Mouse (Mus musculus): ENCODE data around the gene Ydjc.
"Not testable (repeated sequence)": the region's sequence is repeated elsewhere in the genome, so short reads cannot be mapped to it uniquely, and the experiment has no call there.

The Ydjc gene

GRCm38 (mm10) chr16:17154346-17154745 is 9.9 kb downstream of the Ydjc start:
- DNase-seq, result no peak

GRCm38 (mm10) chr16:17165478-17165877 is 21.1 kb downstream of the Ydjc start:
- DNase-seq, result not testable (repeated sequence)

- no peak for DNase-seq
Measured at GRCm38 (mm10) chr16:17167179-17167578, 22.8 kb downstream of the Ydjc start.

GRCm38 (mm10) chr16:17168049-17168448 is 23.6 kb downstream of the Ydjc start:
- no peak for DNase-seq

- no peak for DNase-seq
Measured at GRCm38 (mm10) chr16:17175765-17176164, 31.3 kb downstream of the Ydjc start.

- DNase-seq, result no peak
Measured at GRCm38 (mm10) chr16:17177623-17178170, 33.3 kb downstream of the Ydjc start.

GRCm38 (mm10) chr16:17179706-17180105 is 35.3 kb downstream of the Ydjc start:
- DNase-seq, result no peak

- no peak for DNase-seq
Measured at GRCm38 (mm10) chr16:17181382-17181781, 37.0 kb downstream of the Ydjc start.

GRCm38 (mm10) chr16:17182136-17182535 is 37.7 kb downstream of the Ydjc start:
- DNase-seq, result no peak

- no peak for DNase-seq
Measured at GRCm38 (mm10) chr16:17183003-17183402, 38.6 kb downstream of the Ydjc start.

- no peak for DNase-seq
Measured at GRCm38 (mm10) chr16:17185475-17185874, 41.1 kb downstream of the Ydjc start.

GRCm38 (mm10) chr16:17193823-17194222 is 49.4 kb downstream of the Ydjc start:
- DNase-seq, result no peak

- DNase-seq, result no peak
Measured at GRCm38 (mm10) chr16:17200121-17200952, 55.9 kb downstream of the Ydjc start.

GRCm38 (mm10) chr16:17200953-17201707 is 56.7 kb downstream of the Ydjc start:
- DNase-seq, result peak; percentile 89

- DNase-seq, result no peak
Measured at GRCm38 (mm10) chr16:17201977-17202376, 57.6 kb downstream of the Ydjc start.

- DNase-seq, result no peak
Measured at GRCm38 (mm10) chr16:17202549-17202948, 58.1 kb downstream of the Ydjc start, which contains the start of gene Ube2l3. Ube2l3 (minus strand) TSS chr16:17202649.

- DNase-seq, result peak; percentile 53
Measured at GRCm38 (mm10) chr16:17204990-17205389, 60.6 kb downstream of the Ydjc start.

- DNase-seq, result peak; percentile 91
Measured at GRCm38 (mm10) chr16:17208389-17209361, 64.3 kb downstream of the Ydjc start, which contains the start of gene Rimbp3. Rimbp3 (plus strand) TSS chr16:17208603.

GRCm38 (mm10) chr16:17209404-17209960 is 65.1 kb downstream of the Ydjc start:
- DNase-seq, result peak; percentile 62

Data from thymus, postnatal 4 days (tissue).